Mouse (Mus musculus): Measurements from ENCODE around the gene Ophn1. TPM values are rescaled to one million over a fixed set of nuclear protein-coding genes. Genes with fewer than 3 reads are reported as not detected.
A peak's percentile ranks its signal among the peaks of the same experiment; 100 is the strongest.

Ophn1 gene
- 3.3 and 8.3 TPM in 2 replicates for polyA plus RNA-seq (2011; ENCODE audit: insufficient read depth, insufficient read length, low replicate concordance, missing spikeins)

DNA sequence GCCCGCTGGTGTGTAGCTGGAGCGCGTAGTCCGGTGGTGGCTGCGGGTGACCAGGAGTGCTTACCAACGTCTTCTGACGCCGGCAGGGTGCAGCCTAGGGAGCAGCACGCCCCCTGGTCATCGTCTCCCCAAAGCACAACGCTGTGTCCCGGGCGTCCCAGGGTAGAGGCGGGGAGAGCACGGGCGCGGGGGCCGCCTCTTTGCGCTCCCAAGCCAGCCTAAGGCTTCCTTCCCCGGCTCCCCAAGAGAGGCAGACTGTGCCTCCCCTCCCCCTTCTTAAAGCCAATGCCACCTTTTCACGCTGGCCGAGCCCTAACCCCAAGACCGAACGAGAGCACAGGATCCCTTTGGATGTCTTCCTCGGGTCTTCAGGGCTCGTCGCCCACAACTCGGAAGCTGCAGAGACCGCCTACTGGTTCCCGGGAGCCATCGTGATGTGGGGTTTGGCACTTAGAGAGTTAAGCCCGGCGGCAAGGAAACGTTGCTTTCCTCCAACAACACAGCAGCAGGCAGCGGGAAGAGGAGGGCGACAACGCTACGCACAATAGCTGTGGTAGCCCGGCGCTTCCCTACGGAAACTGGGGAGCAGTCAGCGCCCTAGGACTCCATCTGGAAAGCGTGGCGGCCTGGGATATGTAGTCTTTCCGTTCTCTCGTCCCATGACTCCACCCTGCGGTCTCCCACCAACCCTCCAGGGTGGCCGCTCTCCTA is at the start of gene Ophn1:
TSS of gene Ophn1 (minus strand) at position 620 of the 711 bp plus-strand sequence.
- no peak for TF ChIP-seq POLR2A (IDR thresholded peaks at IDR 0.05; ENCODE audit: borderline replicate concordance, control insufficient read depth, low read depth, low read length)
- no peak for TF ChIP-seq CTCF (IDR thresholded peaks at IDR 0.05; ENCODE audit: control insufficient read depth, insufficient read depth, low read length)
- Histone ChIP-seq H3K4me3 (replicated peaks; ENCODE audit: control insufficient read depth, low read depth, low read length) (peak within 1 kb of the TSS; percentile 61), H3K4me1 (ENCODE audit: control insufficient read depth, insufficient read depth, low read length) (no peaks in the 10 kb centered on the region), H3K27ac (ENCODE audit: control insufficient read depth, insufficient read depth, low read depth, low read length, poor library complexity) (peak within 1 kb of the TSS; percentile 31; the same call in 1 of the 2 replicates)
- 6% methylated on average over 46 of the region's 48 CpGs for WGBS

DNA sequence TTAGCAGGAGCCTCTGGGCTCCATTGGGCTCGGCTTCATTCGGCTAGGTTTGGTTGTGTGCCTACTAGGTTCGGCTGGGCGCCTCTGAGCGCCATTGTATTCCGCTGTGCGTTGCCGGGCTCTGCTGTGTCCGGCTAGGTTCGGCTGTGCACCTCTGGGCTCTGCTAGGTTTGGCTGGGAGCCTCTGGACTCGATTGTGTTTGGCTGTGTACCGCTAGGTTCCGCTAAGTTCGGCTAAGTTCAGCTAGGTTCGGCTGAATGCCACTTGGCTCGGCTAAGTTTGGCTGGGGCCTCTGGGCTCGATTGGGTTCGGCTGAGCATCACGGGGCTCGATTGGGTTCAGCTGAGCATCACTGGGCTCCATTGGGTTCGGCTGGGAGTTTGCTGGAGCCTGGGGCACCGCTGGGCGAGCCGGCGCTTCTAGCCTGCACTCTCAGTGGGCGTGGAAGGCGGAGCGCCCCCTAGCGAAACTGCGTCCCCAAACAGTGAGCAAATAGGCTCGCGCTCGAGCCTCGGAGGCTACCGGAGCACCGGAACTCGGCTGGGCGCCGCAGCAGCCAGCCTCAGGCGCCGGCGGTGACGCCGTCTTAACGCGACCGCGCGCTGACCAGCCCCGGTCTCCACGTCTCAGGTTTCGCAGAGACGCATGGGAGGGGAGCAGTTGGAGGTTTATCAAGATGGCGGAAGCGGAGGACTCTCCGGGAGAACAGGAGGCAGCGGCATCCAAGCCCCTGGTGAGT is 46.9 kb upstream of the Ophn1 start:
- H3K4me1 ChIP-seq (ENCODE audit: control insufficient read depth, insufficient read depth, low read length) = no peaks in the 10 kb centered on the region
- TF ChIP-seq POLR2A (IDR thresholded peaks at IDR 0.05; ENCODE audit: borderline replicate concordance, control insufficient read depth, low read depth, low read length) (peak; percentile 25; the same call in 1 of the 2 replicates), CTCF (IDR thresholded peaks at IDR 0.05; ENCODE audit: control insufficient read depth, insufficient read depth, low read length) (peak; percentile 81)
- WGBS = 15% methylated on average over 56 of the region's 57 CpGs
- H3K27ac ChIP-seq (ENCODE audit: control insufficient read depth, insufficient read depth, low read depth, low read length, poor library complexity) = peak overlapping the region; percentile 92
- H3K4me3 ChIP-seq (replicated peaks; ENCODE audit: control insufficient read depth, low read depth, low read length) = peak overlapping the region; percentile 96

GRCm38 (mm10) chrX:98936707-98937554 is 46.1 kb upstream of the Ophn1 start:
- Histone ChIP-seq H3K27ac (ENCODE audit: control insufficient read depth, insufficient read depth, low read depth, low read length, poor library complexity) (peak overlapping the region; percentile 92), H3K4me1 (ENCODE audit: control insufficient read depth, insufficient read depth, low read length) (no peaks in the 10 kb centered on the region), H3K4me3 (replicated peaks; ENCODE audit: control insufficient read depth, low read depth, low read length) (peak overlapping the region; percentile 96)
- TF ChIP-seq POLR2A (IDR thresholded peaks at IDR 0.05; ENCODE audit: borderline replicate concordance, control insufficient read depth, low read depth, low read length) (peak; percentile 33; the same call in 1 of the 2 replicates), CTCF (IDR thresholded peaks at IDR 0.05; ENCODE audit: control insufficient read depth, insufficient read depth, low read length) (no peak)
- WGBS = 15% methylated on average over 66 of the region's 66 CpGs

- H3K4me3 ChIP-seq (replicated peaks; ENCODE audit: control insufficient read depth, low read depth, low read length) = peak within 1 kb of the TSS; percentile 96
- H3K4me1 ChIP-seq (ENCODE audit: control insufficient read depth, insufficient read depth, low read length) = no peaks in the 10 kb centered on the region
- 76% methylated on average over 3 of the region's 3 CpGs for WGBS
- H3K27ac ChIP-seq (ENCODE audit: control insufficient read depth, insufficient read depth, low read depth, low read length, poor library complexity) = peak within 1 kb of the TSS; percentile 92
- no peak for TF ChIP-seq CTCF (IDR thresholded peaks at IDR 0.05; ENCODE audit: control insufficient read depth, insufficient read depth, low read length)
- TF ChIP-seq POLR2A (IDR thresholded peaks at IDR 0.05; ENCODE audit: borderline replicate concordance, control insufficient read depth, low read depth, low read length) = no peak
Measured at GRCm38 (mm10) chrX:98936101-98936500, 45.3 kb upstream of the Ophn1 start, which contains the start of gene Yipf6. TSS of gene Yipf6 (plus strand) at chrX:98936316.

- H3K4me3 ChIP-seq (replicated peaks; ENCODE audit: control insufficient read depth, low read depth, low read length) = no peak overlapping the region
- H3K27ac ChIP-seq (ENCODE audit: control insufficient read depth, insufficient read depth, low read depth, low read length, poor library complexity) = no peak overlapping the region
- no peaks in the 10 kb centered on the region for H3K4me1 ChIP-seq (ENCODE audit: control insufficient read depth, insufficient read depth, low read length)
- TF ChIP-seq POLR2A (IDR thresholded peaks at IDR 0.05; ENCODE audit: borderline replicate concordance, control insufficient read depth, low read depth, low read length) = no peak
- no peak for TF ChIP-seq CTCF (IDR thresholded peaks at IDR 0.05; ENCODE audit: control insufficient read depth, insufficient read depth, low read length)
- 14% methylated on average over 6 of the region's 6 CpGs for WGBS
Measured at GRCm38 (mm10) chrX:98919423-98919822, 28.6 kb upstream of the Ophn1 start.

- Histone ChIP-seq H3K4me1 (ENCODE audit: control insufficient read depth, insufficient read depth, low read length) (no peaks in the 10 kb centered on the region; the same call in 1 of the 2 replicates), H3K27ac (ENCODE audit: control insufficient read depth, insufficient read depth, low read depth, low read length, poor library complexity) (peak overlapping the region; percentile 51; the same call in 1 of the 2 replicates), H3K4me3 (replicated peaks; ENCODE audit: control insufficient read depth, low read depth, low read length) (no peak overlapping the region)
- TF ChIP-seq POLR2A (IDR thresholded peaks at IDR 0.05; ENCODE audit: borderline replicate concordance, control insufficient read depth, low read depth, low read length) (no peak), CTCF (IDR thresholded peaks at IDR 0.05; ENCODE audit: control insufficient read depth, insufficient read depth, low read length) (no peak)
- 63% methylated on average over 1 of the region's 1 CpGs for WGBS
Measured at GRCm38 (mm10) chrX:98908910-98909309, 18.1 kb upstream of the Ophn1 start.

DNA sequence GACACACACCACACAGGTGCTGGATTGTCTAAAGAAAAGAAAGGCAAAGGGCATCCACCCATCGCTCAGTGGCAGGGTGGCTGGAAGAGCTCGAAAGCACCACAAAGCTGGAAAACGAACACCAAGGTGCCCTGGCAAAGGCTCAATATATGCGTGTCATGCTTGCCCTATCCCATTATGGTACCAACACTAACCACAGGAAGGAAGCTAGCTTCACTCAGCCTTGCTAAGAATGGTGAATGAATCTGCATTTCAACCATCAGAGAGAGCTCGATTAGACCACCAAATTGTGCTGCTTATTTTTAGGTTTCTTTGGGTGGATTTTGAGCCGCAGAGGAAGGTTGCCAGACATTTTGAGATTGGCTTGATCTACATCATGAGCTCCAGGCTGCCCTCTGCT is 13.4 kb upstream of the Ophn1 start:
- TF ChIP-seq POLR2A (IDR thresholded peaks at IDR 0.05; ENCODE audit: borderline replicate concordance, control insufficient read depth, low read depth, low read length) = no peak
- TF ChIP-seq CTCF (IDR thresholded peaks at IDR 0.05; ENCODE audit: control insufficient read depth, insufficient read depth, low read length) = no peak
- H3K4me1 ChIP-seq (ENCODE audit: control insufficient read depth, insufficient read depth, low read length) = no peaks in the 10 kb centered on the region; the same call in 1 of the 2 replicates
- no peak overlapping the region for H3K27ac ChIP-seq (ENCODE audit: control insufficient read depth, insufficient read depth, low read depth, low read length, poor library complexity)
- WGBS = 16% methylated on average over 6 of the region's 6 CpGs
- H3K4me3 ChIP-seq (replicated peaks; ENCODE audit: control insufficient read depth, low read depth, low read length) = no peak overlapping the region
